Mouse (Mus musculus) retina, postnatal 1 day (tissue): Measurements from ENCODE around the gene Olfr293.

Experiments
- DNase-seq: peaks from one replicate; pipeline ENCODE4 v3.0.0-alpha.2; 2012

Olfr293 gene

DNA sequence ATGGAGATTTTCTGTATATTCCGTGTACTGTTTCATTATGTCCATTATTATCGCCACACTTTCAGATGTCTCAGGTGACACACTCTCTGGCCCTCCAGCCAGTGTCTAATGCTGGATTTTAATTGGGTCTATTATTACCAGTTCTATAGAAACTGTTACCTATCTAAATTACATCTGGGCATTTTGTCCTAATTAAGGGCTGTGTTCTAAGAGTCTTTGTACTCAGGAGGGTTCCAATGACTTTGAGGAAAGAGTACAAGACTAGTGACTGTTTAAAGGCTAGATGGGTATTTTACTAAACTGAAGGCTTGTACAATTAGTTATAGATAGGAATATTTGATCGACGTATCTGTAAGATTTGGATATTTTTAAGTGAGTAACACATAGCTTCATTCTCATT is at the start of gene Olfr293:
Olfr293 (plus strand) TSS at position 301 of the 400 bp plus-strand sequence.
- DNase-seq, result no peak

DNA sequence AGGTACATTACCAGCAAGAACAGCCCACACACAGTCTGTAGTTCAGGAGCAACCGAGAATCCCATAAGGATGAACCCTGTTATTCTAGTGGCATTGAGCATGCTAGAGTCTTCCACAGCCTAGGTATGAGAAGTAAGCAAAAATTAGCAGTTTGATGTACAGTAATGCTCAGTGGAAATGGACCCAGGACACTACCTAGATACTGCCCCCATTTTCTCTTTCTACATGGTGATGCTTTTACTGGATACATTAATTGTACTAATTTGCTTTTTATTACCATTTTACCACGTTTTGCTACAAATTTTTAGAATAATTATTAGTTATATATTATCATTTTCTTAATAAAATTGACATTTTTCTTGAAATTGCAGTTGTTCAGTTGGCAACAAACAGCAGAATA is 32.3 kb upstream of the Olfr293 start, which contains the start of gene Olfr294:
Olfr294 (minus strand) TSS at position 101 of the 400 bp plus-strand sequence.
- no peak for DNase-seq

DNA sequence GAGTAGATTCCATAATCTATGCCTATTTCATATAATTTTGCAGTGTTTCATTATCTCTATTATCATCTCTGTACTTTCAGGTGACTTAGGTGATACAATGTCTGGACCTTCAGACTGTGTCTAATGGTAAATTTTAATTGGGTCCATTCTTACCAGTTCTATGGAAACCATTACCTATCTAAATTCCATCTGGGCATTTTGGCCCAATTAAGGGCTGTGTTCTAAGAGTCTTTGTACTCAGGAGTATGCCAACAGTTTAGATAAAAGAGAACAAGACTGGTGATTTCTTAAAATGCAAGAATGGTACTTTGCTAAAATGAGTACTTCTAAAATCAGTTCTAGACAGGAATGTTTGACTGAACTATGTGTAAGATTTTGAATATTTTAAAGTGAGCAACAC is 39.2 kb downstream of the Olfr293 start, which contains the start of gene Olfr292:
Olfr292 (plus strand) TSS at position 301 of the 400 bp plus-strand sequence.
- DNase-seq, result no peak
